Mouse (Mus musculus) cortical plate, adult 2 months (tissue): ENCODE measurements around the gene Pip5kl1.

ENCODE experiments used
- CTCF ChIP-seq: fragments of 200-500 bp; IDR thresholded peaks from 2 replicates; pipeline ENCODE4 v1.5.1; 2011; ENCODE audit warnings: mild to moderate bottlenecking, control low read depth, low read length; ENCODE audit not compliant: insufficient read depth; ENCODE audit errors: extremely low read depth
- POLR2A ChIP-seq: fragments of 200-500 bp; IDR thresholded peaks from 2 replicates; pipeline ENCODE4 v1.6.1; 2011; ENCODE audit warnings: mild to moderate bottlenecking, low read length, control low read depth; ENCODE audit not compliant: insufficient read depth; ENCODE audit errors: extremely low read depth

DNA sequence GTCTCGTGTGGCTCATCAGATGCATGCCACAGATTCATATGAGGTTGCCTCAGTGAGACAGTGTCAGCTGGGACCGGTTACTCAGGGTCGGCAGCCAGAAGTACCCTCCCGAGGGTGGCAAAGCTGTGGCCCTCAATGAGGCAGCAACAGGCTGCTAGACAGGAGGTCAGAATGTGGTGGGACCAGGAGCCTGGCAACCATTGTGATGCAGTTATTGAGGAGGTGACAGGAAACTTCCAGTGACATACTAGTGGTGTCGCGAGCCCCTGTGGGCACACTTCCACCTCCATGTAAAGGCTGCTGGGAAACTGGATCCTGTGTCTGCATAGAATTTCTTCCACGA lies 46.9 kb downstream of the Pip5kl1 start, which contains the start of gene Ak1:
- no peak for TF ChIP-seq CTCF
- TF ChIP-seq POLR2A, result no peak
